Mouse (Mus musculus) liver, embryonic 12.5 days (tissue): ENCODE results near the gene Pam. TPM values are rescaled to one million over a fixed set of nuclear protein-coding genes. Genes with fewer than 3 reads are reported as not detected.

Source experiments
- ATAC-seq: fragments of 200-750 bp; cut with Nextera tagmentation; 2 replicates; pipeline ENCODE4 v1.8.0; 2017; ENCODE audit warnings: moderate number of reproducible peaks, mild to moderate bottlenecking, moderate library complexity
- H3K27ac ChIP-seq: fragments of 300-500 bp; sonication (generic); 2 replicates; pipeline ENCODE4 v1.5.1; 2016; ENCODE audit warnings: mild to moderate bottlenecking
- H3K27me3 ChIP-seq: fragments of 300-500 bp; sonication (generic); replicated peaks from 2 replicates; pipeline ENCODE4 v1.6.1; 2016; ENCODE audit warnings: mild to moderate bottlenecking, moderate library complexity
- H3K36me3 ChIP-seq: fragments of 300-500 bp; sonication (generic); 2 replicates; pipeline ENCODE4 v1.6.1; 2016; ENCODE audit warnings: mild to moderate bottlenecking, moderate library complexity
- H3K4me1 ChIP-seq: fragments of 300-500 bp; sonication (generic); 2 replicates; pipeline ENCODE4 v1.6.1; 2016
- H3K4me2 ChIP-seq: fragments of 300-500 bp; sonication (generic); 2 replicates; pipeline ENCODE4 v1.6.1; 2016; ENCODE audit warnings: mild to moderate bottlenecking, moderate library complexity
- H3K4me3 ChIP-seq: fragments of 300-500 bp; sonication (generic); 2 replicates; pipeline ENCODE4 v1.5.1; 2016; ENCODE audit warnings: mild to moderate bottlenecking, moderate library complexity
- H3K9ac ChIP-seq: fragments of 300-500 bp; sonication (generic); 2 replicates; pipeline ENCODE4 v1.6.1; 2016; ENCODE audit warnings: mild to moderate bottlenecking, moderate library complexity
- H3K9me3 ChIP-seq: fragments of 300-500 bp; sonication (generic); replicated peaks from 2 replicates; pipeline ENCODE4 v1.6.1; 2016; ENCODE audit warnings: mild to moderate bottlenecking, moderate library complexity
- WGBS: fragments of 180-500 bp; shearing (Covaris S2); methylation state at CpG from one replicate; pipeline ENCODE4 v1.1.7; 2016; ENCODE audit not compliant: insufficient replicate concordance; 5-methylcytosine and 5-hydroxymethylcytosine counted together
- polyA plus RNA-seq: library from polyadenylated mRNA; unstranded; fragments of >200 nt; fragmentation: Nextera tagmentation; extraction: Ambion mirVana; gene quantifications from 2 replicates; pipeline ENCODE4 v1.2.1, GENCODE M21; 2016

Pam gene
- polyA plus RNA-seq: 10.8 and 11.3 TPM in 2 replicates

GRCm38 (mm10) chr1:98095246-98095990, at the start of gene Pam:
TSS of gene Pam (minus strand) at chr1:98095646.
- under 1% methylated on average over 51 of the region's 82 CpGs for whole genome bisulfite sequencing
- peak within 1 kb of the TSS; percentile 87 for H3K4me2 ChIP-seq
- H3K27me3 ChIP-seq: peaks cover 24% of the 10 kb centered on the region
- H3K4me3 ChIP-seq: peak within 1 kb of the TSS; percentile 68
- peak within 1 kb of the TSS; percentile 67 for H3K9ac ChIP-seq
- peak; percentile 95 for ATAC-seq
- peaks cover 7% of the 10 kb centered on the region for H3K4me1 ChIP-seq
- H3K36me3 ChIP-seq: no peaks in the 10 kb centered on the region
- 0 out of 2 replicates have a peak within 1 kb of the TSS, but pooled peaks have one; percentile 6 for H3K27ac ChIP-seq
- H3K9me3 ChIP-seq: no peaks in the 10 kb centered on the region

GRCm38 (mm10) chr1:98144845-98145244, 49.4 kb upstream of the Pam start:
- no peak overlapping the region for H3K4me3 ChIP-seq
- no peaks in the 10 kb centered on the region for H3K36me3 ChIP-seq
- H3K4me2 ChIP-seq: no peak overlapping the region
- H3K27ac ChIP-seq: no peak overlapping the region
- ATAC-seq: no peak
- H3K4me1 ChIP-seq: no peaks in the 10 kb centered on the region
- 60% methylated on average over 1 of the region's 1 CpGs for WGBS
- H3K27me3 ChIP-seq: no peaks in the 10 kb centered on the region
- no peaks in the 10 kb centered on the region for H3K9me3 ChIP-seq
- H3K9ac ChIP-seq: no peak overlapping the region

DNA sequence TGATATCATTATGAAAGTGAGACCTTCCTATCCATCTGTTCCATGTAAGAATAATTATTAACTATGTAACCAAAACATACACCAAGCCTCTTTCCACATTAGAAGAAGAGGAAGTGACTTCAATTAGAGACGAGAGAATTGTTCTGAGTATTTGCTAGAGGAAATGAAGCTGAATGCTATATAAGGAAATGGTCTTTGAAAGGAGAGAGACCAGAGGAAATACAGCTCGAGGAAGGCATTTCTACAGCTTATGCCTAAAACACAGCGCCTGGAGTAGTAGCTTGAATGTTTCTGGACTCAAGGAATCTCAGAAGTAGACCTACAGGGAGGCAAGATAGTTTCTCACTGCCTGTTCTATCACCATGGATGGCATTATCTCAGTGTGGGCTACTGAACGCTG, 35.8 kb upstream of the Pam start:
- Histone ChIP-seq H3K4me3 (no peak overlapping the region), H3K27me3 (no peaks in the 10 kb centered on the region), H3K4me1 (peaks cover 10% of the 10 kb centered on the region; the same call in 1 of the 2 replicates), H3K9me3 (no peaks in the 10 kb centered on the region), H3K27ac (no peak overlapping the region), H3K36me3 (no peaks in the 10 kb centered on the region), H3K4me2 (no peak overlapping the region), H3K9ac (no peak overlapping the region)
- 24% methylated on average over 4 of the region's 4 CpGs for WGBS
- no peak for ATAC-seq

DNA sequence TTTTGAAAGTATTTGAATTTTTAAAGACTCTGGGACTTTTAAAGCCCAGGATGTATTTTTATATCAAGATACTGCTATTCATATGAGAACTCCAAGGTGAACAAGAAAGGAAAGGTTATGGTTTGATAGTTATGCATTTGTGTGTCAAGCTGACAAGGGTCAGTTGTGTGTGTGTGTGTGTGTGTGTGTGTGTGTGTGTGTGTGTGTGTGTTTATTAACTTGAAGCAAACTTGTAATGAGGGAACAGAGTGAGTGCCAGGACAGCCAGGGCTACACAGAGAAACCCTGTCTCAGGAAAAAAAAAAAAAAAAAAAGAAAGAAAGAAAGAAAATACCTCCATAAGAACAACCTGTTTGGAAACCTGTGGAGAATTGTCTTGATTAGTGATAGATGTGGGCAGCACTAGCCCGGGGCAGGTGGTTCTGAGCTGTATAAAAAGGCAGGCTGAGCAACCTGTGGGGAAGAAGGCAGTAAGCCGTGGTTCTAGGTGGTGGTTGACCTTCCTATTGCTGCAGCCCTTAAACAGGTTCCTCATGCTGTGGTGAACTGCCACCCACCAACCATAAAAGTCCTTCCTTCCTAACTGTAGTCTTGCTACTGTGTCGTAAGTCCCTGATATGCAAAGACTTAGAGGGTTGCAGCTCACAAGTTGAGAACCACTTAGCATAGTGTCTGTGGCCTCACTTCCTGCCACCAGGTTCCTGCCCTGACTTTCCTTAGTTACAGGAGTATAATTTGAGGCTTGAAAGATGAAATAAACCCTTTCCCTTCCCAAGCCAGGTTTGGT, 34.3 kb upstream of the Pam start:
- no peak overlapping the region for H3K4me3 ChIP-seq
- 47% methylated on average over 3 of the region's 3 CpGs for WGBS
- no peak for ATAC-seq
- H3K36me3 ChIP-seq: no peaks in the 10 kb centered on the region
- H3K4me2 ChIP-seq: no peak overlapping the region
- H3K9ac ChIP-seq: no peak overlapping the region
- peaks cover 10% of the 10 kb centered on the region; the same call in 1 of the 2 replicates for H3K4me1 ChIP-seq
- H3K9me3 ChIP-seq: no peaks in the 10 kb centered on the region
- H3K27ac ChIP-seq: no peak overlapping the region
- no peaks in the 10 kb centered on the region for H3K27me3 ChIP-seq

DNA sequence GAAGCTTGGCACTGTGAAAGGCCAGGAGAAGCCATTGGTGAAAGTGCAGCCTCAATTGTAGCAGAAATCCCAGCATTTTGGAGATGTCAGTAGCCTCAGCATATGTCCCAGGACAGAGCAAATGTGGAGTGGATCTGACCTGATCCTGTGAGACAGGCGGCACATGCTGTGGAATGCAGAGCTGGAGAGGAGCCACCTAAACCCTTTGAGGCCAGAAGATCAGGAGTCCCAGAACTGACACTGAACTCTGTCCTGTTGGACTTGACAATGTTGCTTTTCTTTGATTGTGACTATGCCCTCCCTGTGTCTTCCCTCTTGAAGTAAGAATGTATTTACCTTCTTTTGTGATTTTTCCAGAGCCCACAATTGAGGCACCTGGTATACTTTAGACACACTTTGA, 33.7 kb upstream of the Pam start:
- Histone ChIP-seq H3K36me3 (no peaks in the 10 kb centered on the region), H3K27ac (no peak overlapping the region), H3K9me3 (no peaks in the 10 kb centered on the region), H3K9ac (no peak overlapping the region), H3K4me1 (peaks cover 10% of the 10 kb centered on the region; the same call in 1 of the 2 replicates), H3K27me3 (no peaks in the 10 kb centered on the region), H3K4me2 (no peak overlapping the region), H3K4me3 (no peak overlapping the region)
- no peak for ATAC-seq
- WGBS: 86% methylated on average over 1 of the region's 1 CpGs

- peaks cover 10% of the 10 kb centered on the region; the same call in 1 of the 2 replicates for H3K4me1 ChIP-seq
- H3K4me2 ChIP-seq: no peak overlapping the region
- H3K9me3 ChIP-seq: no peaks in the 10 kb centered on the region
- no peaks in the 10 kb centered on the region for H3K36me3 ChIP-seq
- H3K27me3 ChIP-seq: no peaks in the 10 kb centered on the region
- H3K9ac ChIP-seq: no peak overlapping the region
- H3K27ac ChIP-seq: no peak overlapping the region
- no peak overlapping the region for H3K4me3 ChIP-seq
- ATAC-seq: no peak
Measured at GRCm38 (mm10) chr1:98128338-98129096, 33.1 kb upstream of the Pam start.

- no peak overlapping the region for H3K27ac ChIP-seq
- no peaks in the 10 kb centered on the region for H3K36me3 ChIP-seq
- H3K4me1 ChIP-seq: peaks cover 6% of the 10 kb centered on the region; the same call in 1 of the 2 replicates
- no peak overlapping the region for H3K4me3 ChIP-seq
- WGBS: 33% methylated on average over 3 of the region's 3 CpGs
- H3K9ac ChIP-seq: no peak overlapping the region
- ATAC-seq: peak; percentile 78
- H3K9me3 ChIP-seq: no peaks in the 10 kb centered on the region
- H3K27me3 ChIP-seq: no peaks in the 10 kb centered on the region
- no peak overlapping the region for H3K4me2 ChIP-seq
Measured at GRCm38 (mm10) chr1:98126268-98126667, 30.8 kb upstream of the Pam start.

- Histone ChIP-seq H3K9ac (no peak overlapping the region), H3K4me2 (no peak overlapping the region), H3K27ac (no peak overlapping the region), H3K4me1 (peaks cover 6% of the 10 kb centered on the region; the same call in 1 of the 2 replicates), H3K36me3 (no peaks in the 10 kb centered on the region), H3K9me3 (no peaks in the 10 kb centered on the region), H3K27me3 (no peaks in the 10 kb centered on the region), H3K4me3 (no peak overlapping the region)
- 47% methylated on average over 1 of the region's 1 CpGs for WGBS
- no peak for ATAC-seq
Measured at GRCm38 (mm10) chr1:98124727-98125126, 29.3 kb upstream of the Pam start.

DNA sequence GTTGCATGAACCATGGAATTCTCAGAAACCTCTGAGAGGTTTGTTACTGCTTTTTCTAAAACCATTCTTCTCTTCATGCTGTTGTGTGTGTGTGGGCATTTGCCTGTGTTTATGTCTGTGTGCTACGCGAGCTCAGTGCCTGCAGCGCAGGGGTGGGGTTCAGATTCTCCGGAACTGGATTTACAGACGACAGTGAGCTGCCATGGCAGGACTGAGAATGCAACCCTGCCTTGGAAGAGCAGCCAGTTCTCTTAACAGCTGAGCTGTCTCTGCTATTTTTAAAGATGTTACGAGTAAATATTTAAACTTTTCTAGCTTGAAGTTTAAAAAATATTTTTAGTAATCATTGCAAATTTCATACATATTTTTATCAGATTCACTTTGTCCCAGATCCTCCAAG, 24.1 kb upstream of the Pam start:
- Histone ChIP-seq H3K9me3 (no peaks in the 10 kb centered on the region), H3K27ac (no peak overlapping the region), H3K4me1 (no peaks in the 10 kb centered on the region), H3K4me2 (no peak overlapping the region), H3K36me3 (no peaks in the 10 kb centered on the region), H3K4me3 (no peak overlapping the region), H3K27me3 (no peaks in the 10 kb centered on the region), H3K9ac (no peak overlapping the region)
- ATAC-seq: no peak
- WGBS: 81% methylated on average over 6 of the region's 6 CpGs

DNA sequence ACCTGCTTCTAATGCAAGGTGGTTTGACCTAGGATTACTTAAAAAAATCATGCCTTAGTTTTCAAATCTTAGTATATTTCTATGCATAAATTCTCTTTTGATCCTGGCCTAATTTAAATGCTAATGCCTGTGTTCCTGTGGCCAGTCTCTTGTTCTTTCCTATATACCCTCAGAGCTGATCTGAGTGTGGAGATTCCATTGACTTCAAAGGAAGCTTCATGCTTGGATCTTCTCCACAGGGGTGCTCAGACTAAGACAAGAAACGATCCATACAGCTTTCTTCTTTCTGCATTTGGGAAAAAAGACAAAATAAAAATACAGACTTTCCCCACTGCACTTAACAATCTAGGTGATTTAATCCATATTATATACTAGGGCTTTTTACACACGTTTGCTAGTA, 12.2 kb upstream of the Pam start:
- ATAC-seq: no peak
- no peak overlapping the region for H3K9ac ChIP-seq
- no peaks in the 10 kb centered on the region for H3K4me1 ChIP-seq
- H3K27ac ChIP-seq: no peak overlapping the region
- H3K4me2 ChIP-seq: no peak overlapping the region
- H3K36me3 ChIP-seq: no peaks in the 10 kb centered on the region
- no peak overlapping the region for H3K4me3 ChIP-seq
- H3K9me3 ChIP-seq: no peaks in the 10 kb centered on the region
- 45% methylated on average over 2 of the region's 2 CpGs for WGBS
- no peaks in the 10 kb centered on the region for H3K27me3 ChIP-seq

DNA sequence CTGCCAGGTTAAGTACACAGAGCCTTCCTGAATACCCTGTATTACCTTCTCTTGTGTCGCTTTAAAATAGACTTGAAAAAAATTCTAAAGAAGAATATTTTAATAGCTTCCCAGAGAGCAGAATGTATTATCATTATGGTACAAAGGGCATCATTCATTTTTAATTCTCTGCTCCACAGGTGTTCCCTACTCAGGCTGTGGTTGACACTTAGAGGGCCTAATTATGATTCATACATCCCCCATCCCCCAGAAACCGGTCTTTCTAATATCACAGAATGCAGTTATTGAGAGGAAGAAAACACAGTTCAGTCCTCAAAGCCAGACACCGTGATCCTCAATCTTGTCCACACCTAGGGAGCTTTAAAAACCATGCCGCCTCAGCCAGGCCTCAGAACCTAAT, 4.0 kb upstream of the Pam start:
- Histone ChIP-seq H3K4me1 (peaks cover 7% of the 10 kb centered on the region), H3K9me3 (no peaks in the 10 kb centered on the region), H3K4me3 (no peak overlapping the region), H3K9ac (no peak overlapping the region), H3K27me3 (peaks cover 24% of the 10 kb centered on the region), H3K36me3 (no peaks in the 10 kb centered on the region), H3K4me2 (no peak overlapping the region), H3K27ac (no peak overlapping the region)
- WGBS: 72% methylated on average over 4 of the region's 4 CpGs
- no peak for ATAC-seq
